Mouse (Mus musculus) MEL (cell line): Measurements from ENCODE around the gene Bcat2. TPM values are rescaled to one million over a fixed set of nuclear protein-coding genes. Genes with fewer than 3 reads are reported as not detected.

Experiments
- DNase-seq: peaks from one replicate; pipeline ENCODE4 v3.0.0; 2011; ENCODE audit warnings: low read depth, low spot score
- H3K27ac ChIP-seq: 2 replicates; pipeline ENCODE4 v1.5.1; 2012; ENCODE audit warnings: low read depth, mild to moderate bottlenecking, control low read depth, low read length, moderate library complexity; ENCODE audit not compliant: control insufficient read depth
- H3K27me3 ChIP-seq, 2 experiments: fragments of 150-350 bp in 1 of 2; sonication (generic) in 1 of 2; 2 replicates each; pipeline ENCODE4 v1.6.1; 2012; ENCODE audit warnings: low read length in 2 of 2, mild to moderate bottlenecking in 2 of 2, improper control_type of control experiment in 1 of 2, moderate library complexity in 1 of 2; ENCODE audit not compliant: insufficient read depth in 2 of 2, control insufficient read depth in 1 of 2
- H3K36me3 ChIP-seq, 2 experiments: 2 replicates each; pipeline ENCODE4 v1.6.1; 2012 to 2014; ENCODE audit warnings: low read length in 2 of 2, improper control_type of control experiment in 1 of 2, inconsistent platforms in 1 of 2, mild to moderate bottlenecking in 1 of 2; ENCODE audit not compliant: insufficient read depth in 2 of 2, control insufficient read depth in 1 of 2
- H3K4me1 ChIP-seq, 2 experiments: fragments of 150-350 bp in 1 of 2; sonication (generic) in 1 of 2; 2 replicates each; pipeline ENCODE4 v1.6.1; 2012; ENCODE audit warnings: low read length in 2 of 2, improper control_type of control experiment in 1 of 2, mild to moderate bottlenecking in 1 of 2; ENCODE audit not compliant: insufficient read depth in 2 of 2, control insufficient read depth in 1 of 2
- H3K4me3 ChIP-seq, 2 experiments: fragments of 150-350 bp in 1 of 2; sonication (generic) in 1 of 2; 2 replicates each; pipeline ENCODE4 v1.5.1; 2012; ENCODE audit warnings: low read depth in 2 of 2, low read length in 2 of 2, mild to moderate bottlenecking in 2 of 2, moderate library complexity in 2 of 2, control low read depth in 1 of 2, improper control_type of control experiment in 1 of 2; ENCODE audit not compliant: control insufficient read depth in 1 of 2, insufficient read depth in 1 of 2
- H3K79me2 ChIP-seq: 2 replicates; pipeline ENCODE4 v1.6.1; 2012; ENCODE audit warnings: mild to moderate bottlenecking, low read length, moderate library complexity; ENCODE audit not compliant: control insufficient read depth, poor library complexity, insufficient read depth
- H3K9ac ChIP-seq: 2 replicates; pipeline ENCODE4 v1.6.1; 2012; ENCODE audit warnings: low read depth, mild to moderate bottlenecking, control low read depth, low read length, moderate library complexity; ENCODE audit not compliant: control insufficient read depth, poor library complexity, severe bottlenecking
- H3K9me3 ChIP-seq: fragments of 150-350 bp; sonication (generic); replicated peaks from 2 replicates; pipeline ENCODE4 v1.6.1; 2012; ENCODE audit warnings: mild to moderate bottlenecking, low read length, improper control_type of control experiment, moderate library complexity; ENCODE audit not compliant: insufficient read depth
- BHLHE40 ChIP-seq: IDR thresholded peaks from 2 replicates; pipeline ENCODE4 v1.6.1; 2012; ENCODE audit warnings: low read depth, mild to moderate bottlenecking, inconsistent platforms, low read length, improper control_type of control experiment, borderline replicate concordance
- EP300 ChIP-seq, 2 experiments: IDR thresholded peaks; 2 replicates each; pipeline ENCODE4 v1.6.1; 2011; ENCODE audit warnings: improper control_type of control experiment in 2 of 2, low read length in 2 of 2, low read depth in 1 of 2, mild to moderate bottlenecking in 1 of 2
- ETS1 ChIP-seq: IDR thresholded peaks from 2 replicates; pipeline ENCODE4 v1.6.1; 2012; ENCODE audit warnings: low read depth, mild to moderate bottlenecking, inconsistent platforms, low read length, improper control_type of control experiment, moderate library complexity
- GABPA ChIP-seq: IDR thresholded peaks from 2 replicates; pipeline ENCODE4 v1.6.1; 2012; ENCODE audit warnings: low read depth, mild to moderate bottlenecking, inconsistent platforms, low read length, improper control_type of control experiment, moderate library complexity
- GATA1 ChIP-seq: IDR thresholded peaks from 2 replicates; pipeline ENCODE4 v1.6.1; 2011; ENCODE audit warnings: low read depth, low read length, improper control_type of control experiment
- MEF2A ChIP-seq: IDR thresholded peaks from 2 replicates; pipeline ENCODE4 v1.6.1; 2014; ENCODE audit warnings: low read depth, mild to moderate bottlenecking, inconsistent platforms, low read length, improper control_type of control experiment; ENCODE audit not compliant: poor library complexity, insufficient replicate concordance, severe bottlenecking; ENCODE audit errors: extremely low read depth
- MXI1 ChIP-seq: IDR thresholded peaks from 2 replicates; pipeline ENCODE4 v1.6.1; 2011; ENCODE audit warnings: mild to moderate bottlenecking, low read depth, low read length, improper control_type of control experiment
- MYC ChIP-seq: IDR thresholded peaks from 2 replicates; pipeline ENCODE4 v1.6.1; 2011; ENCODE audit warnings: low read depth, mild to moderate bottlenecking, low read length, improper control_type of control experiment, moderate library complexity
- NELFE ChIP-seq: IDR thresholded peaks from 2 replicates; pipeline ENCODE4 v1.6.1; 2011; ENCODE audit warnings: low read depth, low read length, improper control_type of control experiment
- POLR2A ChIP-seq, 2 experiments: IDR thresholded peaks; 2 replicates each; pipeline ENCODE4 v1.6.1; 2011 to 2012; ENCODE audit warnings: low read length in 2 of 2, mild to moderate bottlenecking in 2 of 2, control low read depth in 1 of 2, improper control_type of control experiment in 1 of 2, low read depth in 1 of 2, moderate library complexity in 1 of 2; ENCODE audit not compliant: control insufficient read depth in 1 of 2, insufficient read depth in 1 of 2, poor library complexity in 1 of 2
- USF1 ChIP-seq: IDR thresholded peaks from 2 replicates; pipeline ENCODE4 v1.6.1; 2014; ENCODE audit warnings: low read depth, mild to moderate bottlenecking, inconsistent platforms, low read length, improper control_type of control experiment, moderate library complexity
- ZC3H11A ChIP-seq: IDR thresholded peaks from 2 replicates; pipeline ENCODE4 v1.6.1; 2012; ENCODE audit warnings: low read depth, mild to moderate bottlenecking, inconsistent platforms, low read length, improper control_type of control experiment
- ZKSCAN1 ChIP-seq: IDR thresholded peaks from 2 replicates; pipeline ENCODE4 v1.6.1; 2012; ENCODE audit warnings: low read depth, mild to moderate bottlenecking, inconsistent platforms, low read length, improper control_type of control experiment, moderate library complexity
- polyA plus RNA-seq, 2 experiments: library from polyadenylated mRNA; stranded (reverse) in 1 of 2; unstranded in 1 of 2; fragments of >175 nt in 1 of 2; fragments of >200 nt in 1 of 2; gene quantifications; 2 replicates each; pipeline versions ENCODE4 v1.2.1 to v1.2.4; 2012; ENCODE audit warnings: low replicate concordance in 2 of 2, low read depth in 1 of 2; ENCODE audit not compliant: insufficient read length in 2 of 2, insufficient read depth in 1 of 2, missing spikeins in 1 of 2
- total RNA-seq: library from RNA; depleted of rRNA; stranded (reverse); fragments of 300-350 nt; gene quantifications from 2 replicates; pipeline ENCODE4 v1.2.3, GENCODE M21; 2012

The Bcat2 gene
- total and polyA plus RNA-seq, 3 experiments = 49.4 to 140 TPM; not detected in 1

GRCm38 (mm10) chr7:45597013-45597412 lies 27.1 kb downstream of the Bcat2 start:
- Histone ChIP-seq H3K4me3 (no peak overlapping the region), H3K27ac (no peak overlapping the region), H3K36me3 (peaks cover 0 to 23% of the 10 kb centered on the region in 2 experiments; a peak in 2 of 4 replicates), H3K9me3 (no peaks in the 10 kb centered on the region), H3K79me2 (no peaks in the 10 kb centered on the region), H3K4me1 (peaks cover 9 to 16% of the 10 kb centered on the region in 2 experiments), H3K27me3 (no peaks in the 10 kb centered on the region), H3K9ac (no peak overlapping the region)
- no peak for DNase-seq
- TF ChIP-seq NELFE (no peak), BHLHE40 (no peak), MYC (no peak)
- TF ChIP-seq, all 39 proteins: peak for 0

- Histone ChIP-seq H3K79me2 (no peaks in the 10 kb centered on the region), H3K9ac (no peak overlapping the region)
- no peak for TF ChIP-seq MEF2A
- TF ChIP-seq GATA1 = no peak
- TF ChIP-seq EP300 (IDR thresholded peaks at IDR 0.05; ENCODE audit: low read depth in 1 of 2, low read length in 2 of 2) = no peak
- TF ChIP-seq ZC3H11A = no peak
- no peak for TF ChIP-seq ETS1
- no peak for TF ChIP-seq POLR2A (IDR thresholded peaks at IDR 0.05; ENCODE audit: control insufficient read depth in 1 of 2, insufficient read depth in 1 of 2, low read depth in 1 of 2, low read length in 2 of 2, poor library complexity in 1 of 2)
- no peak for TF ChIP-seq MXI1
- no peak for TF ChIP-seq NELFE
- TF ChIP-seq USF1 = no peak
- TF ChIP-seq ZKSCAN1 = no peak
- no peak for TF ChIP-seq GABPA
- TF ChIP-seq, all 39 proteins: peak for 0
- Histone ChIP-seq H3K36me3 (peaks cover 0 to 19% of the 10 kb centered on the region in 2 experiments; a peak in 2 of 4 replicates), H3K4me1 (peaks cover 7 to 15% of the 10 kb centered on the region in 2 experiments), H3K9me3 (no peaks in the 10 kb centered on the region), H3K4me3 (no peak overlapping the region), H3K27ac (no peak overlapping the region), H3K27me3 (no peaks in the 10 kb centered on the region)
- DNase-seq = no peak
Measured at GRCm38 (mm10) chr7:45597527-45597926, 27.6 kb downstream of the Bcat2 start.
